Mouse (Mus musculus) monocyte, adult 59 days (primary cell): ENCODE measurements around the gene Tmed10. TPM values are rescaled to one million over a fixed set of nuclear protein-coding genes. Genes with fewer than 3 reads are reported as not detected.

ENCODE experiments used
- total RNA-seq, 2 experiments: library from RNA; stranded (reverse); gene quantifications; one replicate each; pipeline ENCODE4 v1.2.4; 2023

The Tmed10 gene
- 100 to 1,000 TPM; 281 to 296 TPM for total RNA-seq

GRCm38 (mm10) chr12:85374561-85375272 is at the start of gene Tmed10:
Gene Tmed10, minus strand, starts transcription at chr12:85374847.

DNA sequence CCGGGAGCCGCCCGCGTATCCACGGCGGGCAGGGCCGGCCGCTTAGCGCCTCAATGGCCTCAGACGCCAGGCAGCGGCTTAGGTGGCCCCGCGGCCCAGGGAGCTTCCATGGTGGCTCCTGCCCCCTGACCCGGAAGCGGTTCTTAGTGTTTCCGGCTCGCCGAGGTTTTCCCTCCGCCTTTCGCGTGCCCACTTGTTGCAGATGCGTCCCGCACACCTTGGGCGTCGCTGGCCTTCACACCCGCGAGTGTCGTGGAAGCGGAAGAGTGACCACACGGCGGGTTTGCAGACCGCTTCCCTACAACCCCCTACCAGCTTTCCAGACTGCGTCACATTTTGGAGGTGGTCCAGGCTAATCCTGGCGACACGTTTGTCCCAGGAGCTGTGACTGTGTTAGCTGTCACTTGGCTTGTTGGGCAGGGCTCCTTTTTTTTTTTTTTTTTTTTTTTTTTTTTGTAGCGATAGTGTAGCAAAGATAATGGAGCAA is 35.4 kb downstream of the Tmed10 start, which contains the start of gene Nek9:
TSS of gene Nek9 (minus strand) at position 120 of the 487 bp plus-strand sequence.

Other genes starting within 250 kb of the Tmed10 start
- not detected for gene Rps6kl1, start 223.6 kb downstream of the Tmed10 start, total RNA-seq
- 1 to 10 TPM in 1 of 2 experiments, under 1 TPM in 1; 0.60 to 1.3 TPM for gene Pgf, start 197.1 kb downstream of the Tmed10 start, total RNA-seq
- gene Eif2b2, start 155.4 kb downstream of the Tmed10 start, total RNA-seq: 100 to 1,000 TPM; 116 to 120 TPM
- gene Mlh3, start 104.2 kb downstream of the Tmed10 start, total RNA-seq: 10 to 100 TPM; 10.6 to 12.9 TPM
- gene Acyp1, start 86.4 kb downstream of the Tmed10 start, total RNA-seq: 10 to 100 TPM; 10.5 to 14.9 TPM
- gene Zc2hc1c, start 86.3 kb downstream of the Tmed10 start, total RNA-seq: under 1 TPM in 1 of 2 experiments, not detected in 1; 0.15 TPM
- 10 to 100 TPM; 58.0 to 61.1 TPM for gene Nek9, start 35.5 kb downstream of the Tmed10 start, total RNA-seq
- gene Fos, start 99.0 kb upstream of the Tmed10 start, total RNA-seq: 1,000 to 10,000 TPM; 4,493 to 5,655 TPM
- 10 to 100 TPM; 44.2 to 65.0 TPM for gene Jdp2, start 224.2 kb upstream of the Tmed10 start, total RNA-seq